Mouse (Mus musculus): Measurements from ENCODE around the gene Dpm3. TPM values are rescaled to one million over a fixed set of nuclear protein-coding genes. Genes with fewer than 3 reads are reported as not detected.

Gene Dpm3
- total and polyA plus RNA-seq, 3 experiments = 52.7 to 228 (median 74.8) TPM

- H3K9ac ChIP-seq (ENCODE audit: insufficient read depth, low read depth) = no peak overlapping the region
- no peak overlapping the region for H3K4me3 ChIP-seq (replicated peaks in 1 of 3; ENCODE audit: low read depth in 2 of 3, low read length in 2 of 3, poor library complexity in 1 of 3)
- no peaks in the 10 kb centered on the region for H3K9me3 ChIP-seq (replicated peaks; ENCODE audit: low read length)
- H3K4me1 ChIP-seq (ENCODE audit: control insufficient read depth in 1 of 2, insufficient read depth in 2 of 2) = peaks cover 12 to 31% of the 10 kb centered on the region in 2 experiments
- H3K79me2 ChIP-seq (replicated peaks; ENCODE audit: control insufficient read depth, extremely low read depth, insufficient read depth, poor library complexity, severe bottlenecking) = peaks cover 12% of the 10 kb centered on the region; the same call in 1 of the 2 replicates
- DNase-seq (ENCODE audit: extremely low read depth) = no peak
- H3K4me2 ChIP-seq (ENCODE audit: insufficient read depth, low read depth, poor library complexity, severe bottlenecking) = no peak overlapping the region
- H3K36me3 ChIP-seq (replicated peaks in 1 of 2; ENCODE audit: control insufficient read depth in 1 of 2, insufficient read depth in 1 of 2, low read length in 1 of 2) = peaks cover 0 to 13% of the 10 kb centered on the region in 2 experiments
- dilution Hi-C loops (cut with MboI; ENCODE audit: extremely low pct_ligation_motif_present, extremely low pct_unique_long_range_greater_than_20kb, low sequenced_read_pairs) (no loop called here), in situ Hi-C loops (cut with MboI; ENCODE audit: low pct_ligation_motif_present, low pct_unique_long_range_greater_than_20kb, low sequenced_read_pairs) (no loop called here)
- H3K27ac ChIP-seq (ENCODE audit: insufficient read depth, low read depth) = no peak overlapping the region
- TF ChIP-seq SIN3A (IDR thresholded peaks at IDR 0.05; ENCODE audit: low read length) (no peak), MAZ (IDR thresholded peaks at IDR 0.05; ENCODE audit: low read depth, low read length) (no peak), CHD1 (IDR thresholded peaks at IDR 0.05; ENCODE audit: low read depth, low read length) (no peak), POLR2A (IDR thresholded peaks at IDR 0.05; ENCODE audit: low read depth, low read length) (no peak), EP300 (IDR thresholded peaks at IDR 0.05; ENCODE audit: low read length) (no peak), ZNF384 (IDR thresholded peaks at IDR 0.05; ENCODE audit: low read depth, low read length) (no peak), CTCF (conservative IDR thresholded peaks at IDR 0.05 in 1 of 2, IDR thresholded peaks at IDR 0.05 in 1 of 2; ENCODE audit: low read depth in 2 of 2, low read length in 2 of 2) (no peak), GABPA (IDR thresholded peaks at IDR 0.05; ENCODE audit: insufficient replicate concordance, low read depth, low read length) (no peak)
- H3K27me3 ChIP-seq (replicated peaks) = no peaks in the 10 kb centered on the region
These were observed 12.6 kb downstream of the Dpm3 start for GRCm38 (mm10) chr3:89271760-89272159.

GRCm38 (mm10) chr3:89276061-89276460 is 16.9 kb downstream of the Dpm3 start:
- Histone ChIP-seq H3K9ac (ENCODE audit: insufficient read depth, low read depth) (no peak overlapping the region), H3K4me3 (replicated peaks in 1 of 3; ENCODE audit: low read depth in 2 of 3, low read length in 2 of 3, poor library complexity in 1 of 3) (no peak overlapping the region), H3K9me3 (replicated peaks; ENCODE audit: low read length) (no peaks in the 10 kb centered on the region), H3K4me2 (ENCODE audit: insufficient read depth, low read depth, poor library complexity, severe bottlenecking) (no peak overlapping the region), H3K27ac (ENCODE audit: insufficient read depth, low read depth) (no peak overlapping the region), H3K36me3 (replicated peaks in 1 of 2; ENCODE audit: control insufficient read depth in 1 of 2, insufficient read depth in 1 of 2, low read length in 1 of 2) (no peaks in the 10 kb centered on the region), H3K79me2 (replicated peaks; ENCODE audit: control insufficient read depth, extremely low read depth, insufficient read depth, poor library complexity, severe bottlenecking) (no peaks in the 10 kb centered on the region), H3K4me1 (ENCODE audit: control insufficient read depth in 1 of 2, insufficient read depth in 2 of 2) (peaks cover 10 to 15% of the 10 kb centered on the region in 2 experiments), H3K27me3 (replicated peaks) (peaks cover 7% of the 10 kb centered on the region)
- TF ChIP-seq CHD2 (IDR thresholded peaks at IDR 0.05; ENCODE audit: low read length) (no peak), NRF1 (IDR thresholded peaks at IDR 0.05; ENCODE audit: low read depth, low read length) (no peak), MAZ (IDR thresholded peaks at IDR 0.05; ENCODE audit: low read depth, low read length) (no peak), RAD21 (IDR thresholded peaks at IDR 0.05; ENCODE audit: low read depth, low read length) (no peak), MXI1 (IDR thresholded peaks at IDR 0.05; ENCODE audit: low read depth, low read length) (no peak), UBTF (IDR thresholded peaks at IDR 0.05; ENCODE audit: low read depth, low read length) (no peak), RCOR1 (conservative IDR thresholded peaks at IDR 0.05; ENCODE audit: low read depth, low read length) (no peak), USF2 (conservative IDR thresholded peaks at IDR 0.05; ENCODE audit: low read depth, low read length) (no peak), CHD1 (IDR thresholded peaks at IDR 0.05; ENCODE audit: low read depth, low read length) (no peak), HCFC1 (IDR thresholded peaks at IDR 0.05; ENCODE audit: low read depth, low read length) (no peak), PAX5 (IDR thresholded peaks at IDR 0.05; ENCODE audit: low read length) (no peak), SIN3A (IDR thresholded peaks at IDR 0.05; ENCODE audit: low read length) (no peak), ZNF384 (IDR thresholded peaks at IDR 0.05; ENCODE audit: low read depth, low read length) (no peak), GABPA (IDR thresholded peaks at IDR 0.05; ENCODE audit: insufficient replicate concordance, low read depth, low read length) (no peak), SMC3 (IDR thresholded peaks at IDR 0.05; ENCODE audit: low read depth, low read length) (no peak), MAFK (IDR thresholded peaks at IDR 0.05; ENCODE audit: insufficient replicate concordance, low read length) (no peak), MAX (IDR thresholded peaks at IDR 0.05; ENCODE audit: low read length) (no peak), NELFE (IDR thresholded peaks at IDR 0.05; ENCODE audit: low read depth, low read length) (no peak), ZC3H11A (IDR thresholded peaks at IDR 0.05; ENCODE audit: low read depth, low read length) (no peak), KAT2A (IDR thresholded peaks at IDR 0.05; ENCODE audit: insufficient replicate concordance, low read length) (no peak)
- DNase-seq (ENCODE audit: extremely low read depth) = no peak
- in situ Hi-C loops (cut with MboI; ENCODE audit: low pct_ligation_motif_present, low pct_unique_long_range_greater_than_20kb, low sequenced_read_pairs) (no loop called here), dilution Hi-C loops (cut with MboI; ENCODE audit: extremely low pct_ligation_motif_present, extremely low pct_unique_long_range_greater_than_20kb, low sequenced_read_pairs) (no loop called here)

Data from CH12.LX (cell line).